Mouse (Mus musculus) activated CD4-positive, CD25-positive, alpha-beta regulatory T cell, adult 9 weeks (primary cell): Measurements from ENCODE around the gene Auh. TPM values are rescaled to one million over a fixed set of nuclear protein-coding genes. Genes with fewer than 3 reads are reported as not detected.

Experiments used
- polyA plus RNA-seq: library from polyadenylated mRNA; unstranded; fragments of 100-300 nt; shearing (Covaris generic); gene quantifications from one replicate; pipeline ENCODE4 v1.2.1, GENCODE M21; 2017

Gene Auh
- polyA plus RNA-seq: 45.4 TPM

GRCm38 (mm10) chr13:52929209-52930171 lies at the start of gene Auh:
Auh (minus strand) TSS chr13:52929681.

Other genes with a start within 250 kb of the Auh start
- 3.3 TPM for gene Nfil3, start 51.4 kb upstream of the Auh start, polyA plus RNA-seq